Mouse (Mus musculus): ENCODE results near the gene Sde2.

Sde2 gene

GRCm38 (mm10) chr1:180850316-180851270 is at the start of gene Sde2:
TSS of gene Sde2 (plus strand) at chr1:180851127.
- peak; percentile 99 to 100 for DNase-seq (ENCODE audit: low spot score in 2 of 2)

GRCm38 (mm10) chr1:180801466-180801994 is 49.4 kb upstream of the Sde2 start:
- no peak for DNase-seq (ENCODE audit: low spot score in 2 of 2)

GRCm38 (mm10) chr1:180803881-180804280 is 47.0 kb upstream of the Sde2 start:
- no peak for DNase-seq (ENCODE audit: low spot score in 2 of 2)

DNA sequence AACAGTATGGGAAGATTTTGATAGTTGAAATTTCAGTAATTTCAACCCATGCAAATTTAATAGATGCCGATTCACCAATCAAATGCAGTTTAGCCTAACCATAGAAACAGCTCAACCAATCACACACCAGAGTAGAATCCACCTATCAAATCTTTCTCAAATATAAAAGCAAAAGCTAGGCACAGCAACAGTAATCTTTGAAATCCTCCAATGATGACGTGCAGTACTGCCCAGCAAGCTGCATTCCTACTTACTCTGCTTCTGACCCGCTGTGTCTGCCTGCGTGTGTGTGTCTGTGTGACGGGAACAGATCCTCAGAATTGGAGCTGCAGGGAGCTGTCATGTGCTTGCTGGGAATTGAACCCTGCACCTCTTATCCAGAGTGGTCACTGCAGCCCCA is 42.1 kb upstream of the Sde2 start:
- DNase-seq (ENCODE audit: low spot score in 2 of 2) = no peak

DNA sequence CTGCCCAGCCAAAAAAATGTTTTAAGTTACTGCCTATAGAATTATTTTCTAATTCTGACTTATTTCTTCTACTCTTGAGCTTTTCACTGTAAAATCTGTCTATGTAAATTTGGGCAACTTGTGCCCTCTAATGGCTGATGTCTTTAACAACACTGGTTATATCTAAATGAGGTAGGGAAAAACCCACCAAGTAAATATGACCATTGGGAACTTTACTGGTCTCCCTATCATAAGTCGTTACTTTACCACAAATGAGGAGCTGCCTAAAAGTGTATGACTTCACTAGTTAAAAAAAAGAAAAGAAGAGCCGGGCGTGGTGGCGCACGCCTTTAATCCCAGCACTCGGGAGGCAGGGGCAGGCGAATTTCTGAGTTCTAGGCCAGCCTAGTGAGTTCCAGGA is 40.0 kb upstream of the Sde2 start:
- DNase-seq (ENCODE audit: low spot score in 2 of 2) = no peak

DNA sequence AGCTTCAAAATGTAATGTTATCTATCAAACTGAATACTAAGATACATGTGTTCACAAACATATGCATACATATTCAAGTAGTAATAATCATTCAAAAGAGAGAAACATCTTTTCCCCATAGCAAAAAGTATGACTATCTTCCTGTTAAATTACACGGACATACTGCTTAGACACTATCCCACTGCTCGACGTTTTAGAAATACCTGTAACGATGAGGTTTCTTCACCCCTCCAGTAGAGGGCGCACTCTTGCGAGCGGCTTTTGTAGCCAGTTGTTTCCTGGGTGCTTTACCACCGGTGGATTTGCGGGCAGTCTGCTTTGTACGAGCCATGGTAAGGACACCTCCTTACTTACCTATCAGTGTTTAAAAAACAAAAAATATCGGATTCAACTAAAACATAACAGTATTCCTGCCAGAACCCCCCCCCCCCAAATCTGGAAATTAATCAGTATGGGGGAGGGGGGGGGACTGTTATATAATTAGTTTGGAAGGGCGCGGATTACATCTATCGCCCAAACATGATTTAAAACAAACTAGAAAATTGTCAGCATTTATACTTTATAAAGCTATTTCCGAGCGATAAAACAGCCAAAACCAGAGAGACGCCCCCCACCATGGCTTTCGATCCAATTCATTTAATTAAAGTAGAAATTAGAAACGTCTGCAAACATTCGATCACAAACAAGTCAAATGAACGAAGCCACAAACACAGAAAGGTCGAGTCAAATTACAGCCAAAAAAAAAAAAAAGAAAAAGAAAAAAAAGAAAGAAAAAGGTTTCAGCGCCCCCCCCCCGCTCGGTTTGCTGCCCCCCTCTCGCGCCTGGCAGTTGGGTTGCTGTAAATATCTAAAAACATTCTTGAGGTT is 39.1 kb upstream of the Sde2 start:
- peak in 1 of 2 experiments; percentile 42 for DNase-seq (ENCODE audit: low spot score in 2 of 2)

- DNase-seq (ENCODE audit: low spot score in 2 of 2) = peak; percentile 30 to 33
Measured at GRCm38 (mm10) chr1:180812463-180813408, 38.2 kb upstream of the Sde2 start.

- DNase-seq (ENCODE audit: low spot score in 2 of 2) = peak; percentile 78 to 92
Measured at GRCm38 (mm10) chr1:180813409-180813884, 37.5 kb upstream of the Sde2 start.

DNA sequence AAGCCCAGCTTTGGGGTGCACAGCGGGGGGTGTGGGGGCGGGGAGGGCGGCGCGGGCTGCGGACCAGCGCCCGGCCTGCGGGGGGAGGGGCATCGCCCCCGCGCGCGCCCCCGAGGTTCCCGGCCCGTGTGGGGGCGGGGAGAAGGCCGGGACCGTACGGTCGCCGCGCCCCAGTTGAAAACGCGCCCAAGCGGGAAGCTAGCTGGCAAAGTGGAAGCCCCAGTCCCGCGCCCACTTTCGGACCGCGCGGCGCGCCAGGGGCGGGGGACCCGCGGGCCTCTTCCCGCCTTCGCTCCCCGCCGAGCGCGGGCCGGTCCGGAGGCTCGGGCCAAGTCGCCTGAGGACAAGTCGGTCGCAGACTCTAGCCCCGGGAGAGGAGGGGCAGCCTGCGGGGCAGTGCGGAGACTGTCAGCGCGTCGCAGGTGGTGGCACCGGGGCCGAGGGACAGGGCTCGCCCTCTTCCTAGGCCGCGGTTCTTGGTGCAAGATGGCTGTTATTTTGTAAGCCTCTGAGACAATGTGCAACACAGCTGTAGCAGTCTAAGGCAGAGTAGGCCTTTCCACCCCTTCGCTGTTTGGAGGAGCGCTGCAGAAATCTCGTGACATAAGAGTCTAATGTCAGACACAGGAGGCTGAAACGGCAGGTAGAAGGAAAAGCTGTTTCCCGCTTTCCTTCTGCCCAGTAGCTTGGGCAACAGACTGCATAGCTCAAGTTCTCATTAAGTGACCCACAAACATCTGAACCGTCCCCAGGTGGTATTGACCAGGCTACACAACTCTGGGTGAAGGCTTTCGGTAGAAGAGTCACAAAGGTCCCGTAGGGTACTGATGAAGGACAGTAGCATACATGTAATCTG is 36.8 kb upstream of the Sde2 start, which contains the start of gene H3f3a:
Gene H3f3a, minus strand, starts transcription at position 59 of the 856 bp plus-strand sequence.
- DNase-seq (ENCODE audit: low spot score in 2 of 2) = peak; percentile 42 to 73

DNA sequence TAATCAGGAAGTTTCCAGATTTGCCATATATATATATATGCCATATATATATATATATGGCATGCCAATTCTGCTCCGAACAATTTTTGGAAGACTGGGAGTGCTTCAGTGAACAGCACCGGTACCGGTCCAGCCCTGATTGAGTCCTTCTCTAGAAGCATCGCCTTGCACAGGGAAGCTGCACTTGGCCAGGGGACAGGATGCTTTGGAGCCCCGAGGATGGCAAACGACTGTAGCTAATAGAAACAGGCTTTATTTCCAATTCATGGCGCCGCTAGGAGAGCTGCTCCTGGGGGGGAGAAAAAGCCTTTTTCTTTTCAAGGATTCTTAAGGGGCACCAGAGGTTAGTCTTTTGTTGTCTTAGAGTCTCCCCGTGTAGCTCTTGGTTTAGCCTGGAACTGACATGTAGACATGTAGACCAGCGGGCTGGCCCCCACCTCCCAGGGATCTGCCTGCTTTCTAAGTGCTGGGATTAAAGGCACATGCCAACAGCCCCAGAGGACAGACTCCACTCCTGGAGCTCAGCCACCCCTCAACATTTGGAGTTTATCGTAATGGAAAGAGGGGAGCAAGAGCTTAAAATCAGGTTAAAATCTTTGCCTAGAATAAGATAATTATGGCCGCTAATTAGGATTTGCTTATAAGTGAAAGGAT is 35.4 kb upstream of the Sde2 start:
- DNase-seq (ENCODE audit: low spot score in 2 of 2) = no peak

DNA sequence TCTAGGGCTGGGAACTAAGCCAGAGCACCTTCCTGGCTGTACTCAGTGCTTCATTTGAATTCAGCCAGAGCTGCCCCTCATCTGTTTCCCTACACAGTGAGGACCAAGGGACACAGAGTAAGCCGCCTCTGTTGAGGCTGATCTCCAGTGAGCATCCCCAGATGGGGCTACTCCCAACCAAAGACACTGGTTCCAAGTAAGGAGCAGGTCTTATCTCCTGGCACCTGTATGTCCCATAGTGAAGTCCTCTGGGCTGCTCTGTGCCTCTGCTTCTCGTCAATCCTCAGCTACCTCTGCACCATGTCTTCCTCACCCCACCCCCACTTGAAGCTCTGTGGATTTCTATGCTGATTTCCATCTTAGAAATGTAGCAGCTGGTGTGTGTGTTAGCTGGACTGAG is 32.9 kb upstream of the Sde2 start:
- DNase-seq (ENCODE audit: low spot score in 2 of 2) = no peak

GRCm38 (mm10) chr1:180821101-180821500 is 29.8 kb upstream of the Sde2 start:
- no peak for DNase-seq (ENCODE audit: low spot score in 2 of 2)

DNA sequence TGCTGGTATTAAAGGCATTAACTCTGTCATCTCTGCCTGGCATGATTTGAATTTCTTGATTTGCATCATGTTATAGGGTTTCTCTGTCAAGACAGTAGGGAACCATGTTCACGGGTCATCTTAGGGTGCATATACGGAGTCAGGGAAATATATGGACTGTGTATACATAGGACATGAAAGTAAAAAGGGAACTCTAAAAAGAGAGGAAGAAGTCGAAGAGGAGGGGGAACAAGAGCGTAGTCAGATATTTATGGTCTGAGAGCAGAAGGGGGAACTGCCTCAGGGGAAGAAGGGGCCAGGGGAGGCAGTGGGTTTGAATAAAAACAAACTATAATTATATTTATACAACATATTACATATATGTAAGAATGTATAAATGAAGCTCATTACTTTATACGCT is 28.7 kb upstream of the Sde2 start:
- no peak for DNase-seq (ENCODE audit: low spot score in 2 of 2)

- DNase-seq (ENCODE audit: low spot score in 2 of 2) = no peak
Measured at GRCm38 (mm10) chr1:180823716-180824115, 27.2 kb upstream of the Sde2 start.

GRCm38 (mm10) chr1:180824721-180825120 is 26.2 kb upstream of the Sde2 start:
- no peak for DNase-seq (ENCODE audit: low spot score in 2 of 2)

DNA sequence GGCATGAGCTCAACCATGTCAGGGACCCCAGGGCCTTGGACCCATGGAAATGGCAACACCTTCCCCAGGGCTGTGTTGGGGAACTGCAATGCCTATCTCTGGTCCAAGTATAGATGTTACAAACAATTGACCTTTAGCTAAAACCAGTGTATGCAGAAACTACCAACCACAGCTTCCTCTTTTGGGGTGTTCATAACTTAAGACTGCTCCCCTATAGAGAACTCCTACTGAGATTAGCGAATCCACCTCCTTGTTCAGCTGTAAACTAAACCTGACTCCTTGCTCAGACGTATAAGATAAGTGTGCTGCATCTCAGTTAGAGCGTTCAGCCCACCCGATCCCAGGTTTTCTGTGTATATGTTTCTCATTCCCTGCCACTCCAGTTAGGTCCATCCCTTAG is 24.3 kb upstream of the Sde2 start:
- DNase-seq (ENCODE audit: low spot score in 2 of 2) = no peak

- DNase-seq (ENCODE audit: low spot score in 2 of 2) = no peak
Measured at GRCm38 (mm10) chr1:180829775-180830174, 21.2 kb upstream of the Sde2 start.

- DNase-seq (ENCODE audit: low spot score in 2 of 2) = no peak
Measured at GRCm38 (mm10) chr1:180830175-180830574, 20.8 kb upstream of the Sde2 start.

GRCm38 (mm10) chr1:180830588-180831346 is 20.2 kb upstream of the Sde2 start:
- DNase-seq (ENCODE audit: low spot score in 2 of 2) = no peak
